Mouse (Mus musculus) neural tube, embryonic 13.5 days (tissue): ENCODE data around the gene Trim30a. TPM values are rescaled to one million over a fixed set of nuclear protein-coding genes. Genes with fewer than 3 reads are reported as not detected.

Experiments used
- ATAC-seq: fragments of 200-750 bp; cut with Nextera tagmentation; 2 replicates; pipeline ENCODE4 v1.8.0; 2017; ENCODE audit warnings: low read depth, mild to moderate bottlenecking, moderate TSS enrichment, moderate library complexity
- H3K27ac ChIP-seq: fragments of 300-500 bp; sonication (generic); replicated peaks from 2 replicates; pipeline ENCODE4 v1.5.1; 2015; ENCODE audit warnings: moderate library complexity, mild to moderate bottlenecking, inconsistent platforms
- H3K27me3 ChIP-seq: fragments of 300-500 bp; sonication (generic); 2 replicates; pipeline ENCODE4 v1.6.1; 2015; ENCODE audit warnings: mild to moderate bottlenecking, inconsistent platforms
- H3K36me3 ChIP-seq: fragments of 300-500 bp; sonication (generic); 2 replicates; pipeline ENCODE4 v1.6.1; 2015; ENCODE audit warnings: mild to moderate bottlenecking, inconsistent platforms
- H3K4me1 ChIP-seq: fragments of 300-500 bp; sonication (generic); replicated peaks from 2 replicates; pipeline ENCODE4 v1.6.1; 2015; ENCODE audit warnings: inconsistent platforms
- H3K4me2 ChIP-seq: fragments of 300-500 bp; sonication (generic); 2 replicates; pipeline ENCODE4 v1.6.1; 2015; ENCODE audit warnings: inconsistent platforms, mild to moderate bottlenecking, moderate library complexity
- H3K4me3 ChIP-seq: fragments of 300-500 bp; sonication (generic); 2 replicates; pipeline ENCODE4 v1.5.1; 2015; ENCODE audit warnings: mild to moderate bottlenecking, inconsistent platforms
- H3K9ac ChIP-seq: fragments of 300-500 bp; sonication (generic); 2 replicates; pipeline ENCODE4 v1.6.1; 2015; ENCODE audit warnings: moderate library complexity, mild to moderate bottlenecking, inconsistent platforms
- H3K9me3 ChIP-seq: fragments of 300-500 bp; sonication (generic); 2 replicates; pipeline ENCODE4 v1.6.1; 2016; ENCODE audit warnings: inconsistent platforms
- polyA plus RNA-seq: library from polyadenylated mRNA; unstranded; fragments of >200 nt; fragmentation: Nextera tagmentation; extraction: Ambion mirVana; gene quantifications from 2 replicates; pipeline ENCODE4 v1.2.1, GENCODE M21; 2015

Gene Trim30a
- polyA plus RNA-seq, 1 experiment from 2014 or later = 0.93 TPM

- Histone ChIP-seq H3K27ac (no peak overlapping the region), H3K36me3 (no peaks in the 10 kb centered on the region), H3K4me2 (no peak overlapping the region), H3K4me3 (no peak overlapping the region), H3K27me3 (no peaks in the 10 kb centered on the region), H3K9me3 (no peaks in the 10 kb centered on the region), H3K4me1 (no peaks in the 10 kb centered on the region), H3K9ac (no peak overlapping the region)
- no peak for ATAC-seq
Observed at GRCm38 (mm10) chr7:104366339-104366738, 98.7 kb downstream of the Trim30a start.

Other genes with a start within 250 kb of the Trim30a start
- 0.47 and 0.83 TPM in 2 replicates for gene Trim6, start 246.4 kb downstream of the Trim30a start, polyA plus RNA-seq
- 0.84 TPM in 2 replicates for gene Trim34a, start 220.7 kb downstream of the Trim30a start, polyA plus RNA-seq
- 0.08 and 0.14 TPM in 2 replicates for gene Trim5, start 177.1 kb downstream of the Trim30a start, polyA plus RNA-seq
- 2.3 and 3.1 TPM in 2 replicates for gene Trim12a, start 149.7 kb downstream of the Trim30a start, polyA plus RNA-seq
- gene Trim34b, start 135.7 kb downstream of the Trim30a start, polyA plus RNA-seq = not detected in 2 replicates
- gene Trim12c, start 111.8 kb downstream of the Trim30a start, polyA plus RNA-seq = 1.2 and 1.4 TPM in 2 replicates
- gene Trim30b, start 95.3 kb downstream of the Trim30a start, polyA plus RNA-seq = not detected in 2 replicates
- 0.25 TPM in 1 of 2 replicates, not detected in the other for gene Trim30c, start 64.4 kb downstream of the Trim30a start, polyA plus RNA-seq
- gene Trim30d, start 42.7 kb upstream of the Trim30a start, polyA plus RNA-seq = 0.08 and 0.28 TPM in 2 replicates
- gene Olfr651, start 84.9 kb upstream of the Trim30a start, polyA plus RNA-seq = not detected in 2 replicates
- gene Olfr652, start 95.7 kb upstream of the Trim30a start, polyA plus RNA-seq = not detected in 2 replicates
- not detected in 2 replicates for gene Olfr653, start 112.1 kb upstream of the Trim30a start, polyA plus RNA-seq
- not detected in 2 replicates for gene Olfr654, start 121.8 kb upstream of the Trim30a start, polyA plus RNA-seq
- gene Olfr655, start 136.6 kb upstream of the Trim30a start, polyA plus RNA-seq = not detected in 2 replicates
- gene Olfr656, start 148.8 kb upstream of the Trim30a start, polyA plus RNA-seq = not detected in 2 replicates
- gene Olfr657, start 159.6 kb upstream of the Trim30a start, polyA plus RNA-seq = not detected in 2 replicates
- 0.12 TPM in 1 of 2 replicates, not detected in the other for gene Olfr658, start 182.1 kb upstream of the Trim30a start, polyA plus RNA-seq
- not detected in 2 replicates for gene Olfr659, start 201.6 kb upstream of the Trim30a start, polyA plus RNA-seq
- not detected in 2 replicates for gene Olfr661, start 221.3 kb upstream of the Trim30a start, polyA plus RNA-seq